Mouse (Mus musculus) common myeloid progenitor, adult 5-6 weeks (primary cell): ENCODE data around the gene Pibf1. TPM values are rescaled to one million over a fixed set of nuclear protein-coding genes. Genes with fewer than 3 reads are reported as not detected.
A peak's percentile ranks its signal among the peaks of the same experiment; 100 is the strongest.

Source experiments
- ATAC-seq: replicated peaks from 2 replicates; pipeline ENCODE4 v1.8.0; 2016; ENCODE audit warnings: low read depth, mild to moderate bottlenecking, moderate TSS enrichment, inconsistent platforms; ENCODE audit not compliant: poor library complexity, severe bottlenecking
- total RNA-seq: library from RNA; stranded (forward); fragments of 200-1000, 187-1606 nt; gene quantifications from 2 replicates; pipeline ENCODE4 v1.2.3, GENCODE M21; 2017

Pibf1 gene
- total RNA-seq, 1 experiment from 2014 or later = 49.0 TPM

DNA sequence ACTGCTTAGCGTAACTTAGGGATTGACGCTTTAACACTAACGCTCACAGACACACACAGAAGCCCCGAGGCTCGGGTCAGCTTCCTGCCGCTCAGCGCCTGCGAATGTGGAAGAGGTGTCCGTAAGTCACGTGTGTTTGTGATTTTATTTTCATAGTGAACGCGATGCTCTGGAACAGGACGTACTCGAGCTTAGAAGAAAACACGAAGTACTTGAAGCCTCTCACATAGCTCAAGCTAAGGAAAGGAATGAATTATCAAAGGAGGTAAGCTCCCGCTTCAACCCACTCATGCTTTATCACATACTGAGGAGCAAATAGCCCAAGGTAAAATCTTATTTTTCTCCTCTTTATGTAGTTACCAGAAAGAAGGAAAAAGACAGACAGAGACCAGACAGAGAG is 37.1 kb downstream of the Pibf1 start:
- ATAC-seq = no peak

DNA sequence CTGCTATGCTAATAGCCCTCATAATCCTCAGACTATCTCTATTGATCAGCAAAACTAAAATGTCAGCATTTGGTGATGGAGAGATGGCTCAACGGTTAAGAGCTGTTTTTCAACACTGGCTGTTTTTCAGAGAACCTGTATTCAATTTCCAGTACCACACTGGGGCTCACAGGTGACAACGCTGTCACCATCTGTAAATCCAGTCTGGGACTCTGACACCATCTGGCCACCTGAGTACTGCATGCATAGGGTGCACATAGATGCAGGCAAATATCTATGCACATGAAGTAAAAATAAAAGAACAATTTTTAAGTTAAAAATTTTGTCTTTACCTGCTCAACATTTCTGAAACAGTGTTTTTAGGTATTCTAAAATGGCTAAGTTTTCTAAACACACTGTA is 40.8 kb downstream of the Pibf1 start:
- ATAC-seq = no peak

DNA sequence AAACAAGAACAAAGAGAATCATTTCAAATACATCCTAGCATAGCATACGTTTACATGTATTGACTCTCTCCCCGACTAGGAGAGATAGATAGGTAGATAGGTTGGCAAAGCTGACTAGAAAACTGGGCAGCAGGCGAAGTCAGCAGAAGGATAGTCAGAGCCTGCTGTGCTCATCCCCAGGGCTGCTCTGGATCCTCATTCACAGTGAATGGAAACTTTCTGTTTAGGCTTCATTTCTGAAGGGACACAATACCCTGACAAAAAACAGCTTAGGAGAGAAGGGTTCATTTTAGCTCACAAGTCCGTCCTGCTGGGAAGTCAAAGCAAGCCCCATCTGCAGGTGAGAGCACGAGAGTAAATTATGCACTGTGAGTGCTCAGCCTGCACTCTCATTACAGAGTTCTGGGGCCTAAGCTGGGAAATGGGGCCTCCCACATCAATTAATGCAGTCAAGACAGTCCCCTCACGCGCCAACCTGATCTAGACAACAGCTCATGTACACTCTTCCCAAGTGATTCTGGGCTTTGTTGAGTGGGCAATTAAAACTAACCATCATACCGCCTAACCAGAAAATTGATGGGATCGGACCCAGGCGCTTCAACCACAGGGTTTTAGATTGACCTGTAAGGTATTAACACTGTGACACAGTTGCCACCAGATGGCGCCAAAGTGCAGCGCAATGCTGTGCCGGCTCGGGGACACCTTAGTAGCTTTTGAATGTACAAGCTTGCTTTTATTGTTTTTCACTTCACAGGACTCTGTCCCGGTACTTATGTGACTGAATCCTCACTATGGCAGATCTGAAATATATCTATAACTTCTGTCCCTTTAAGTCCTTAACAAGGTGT is 42.8 kb downstream of the Pibf1 start:
- ATAC-seq = peak; percentile 98

DNA sequence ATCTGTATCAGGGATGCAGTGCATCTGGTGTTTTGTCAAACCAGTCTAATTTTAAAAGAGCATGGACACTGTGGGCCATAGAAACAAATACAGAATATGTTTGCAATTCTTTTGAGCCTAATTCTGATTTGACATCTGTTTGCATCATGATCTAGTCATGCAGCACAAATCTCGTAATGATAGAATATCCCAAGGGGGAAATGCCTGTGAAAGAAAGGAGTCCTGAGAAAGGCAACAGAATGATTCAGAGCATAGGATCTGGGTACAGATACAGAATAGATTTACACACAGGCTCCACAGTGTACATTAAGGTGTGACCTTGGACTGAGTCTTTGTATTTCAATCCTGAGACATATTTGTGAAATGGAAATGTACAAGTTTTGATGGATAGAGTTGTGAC is 47.6 kb downstream of the Pibf1 start:
- no peak for ATAC-seq

DNA sequence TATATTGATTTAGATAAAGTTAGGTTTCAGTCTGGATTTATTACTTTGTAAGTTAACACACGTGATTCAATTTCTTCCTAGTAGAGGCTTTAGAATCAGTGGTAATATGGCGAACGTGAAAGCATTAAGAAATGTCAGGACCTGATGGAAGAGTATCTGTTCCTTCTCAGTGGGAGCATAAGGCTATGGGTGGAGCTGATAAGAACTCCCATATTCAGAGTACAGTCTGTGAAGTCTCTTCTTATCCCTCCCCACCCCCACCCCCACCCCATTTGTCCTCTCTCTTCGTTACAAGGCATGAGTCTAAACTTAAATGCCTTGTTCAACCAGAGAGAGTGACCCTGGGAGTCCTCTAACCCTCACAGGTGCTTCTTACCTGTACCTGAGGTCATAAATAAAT is 53.5 kb downstream of the Pibf1 start:
- ATAC-seq = no peak

DNA sequence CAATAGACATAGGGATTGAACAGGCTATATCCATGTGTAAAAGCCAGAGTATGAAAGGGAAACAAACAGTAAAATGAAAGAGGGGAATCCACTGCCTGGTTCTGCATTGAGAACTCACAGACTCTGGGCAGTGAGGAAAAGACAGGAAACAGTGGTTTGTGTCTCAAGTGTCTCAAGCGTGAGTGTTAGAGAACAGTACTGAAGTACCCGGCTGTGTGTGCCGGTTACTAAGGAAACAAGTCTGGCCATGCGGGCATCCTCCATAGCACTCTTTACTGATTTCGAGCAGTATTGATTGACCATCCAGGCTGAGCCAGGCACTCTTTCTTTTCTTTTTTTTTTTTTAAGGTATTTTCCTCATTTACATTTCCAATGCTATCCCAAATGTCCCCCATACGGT is 60.7 kb downstream of the Pibf1 start:
- ATAC-seq = peak; percentile 47

DNA sequence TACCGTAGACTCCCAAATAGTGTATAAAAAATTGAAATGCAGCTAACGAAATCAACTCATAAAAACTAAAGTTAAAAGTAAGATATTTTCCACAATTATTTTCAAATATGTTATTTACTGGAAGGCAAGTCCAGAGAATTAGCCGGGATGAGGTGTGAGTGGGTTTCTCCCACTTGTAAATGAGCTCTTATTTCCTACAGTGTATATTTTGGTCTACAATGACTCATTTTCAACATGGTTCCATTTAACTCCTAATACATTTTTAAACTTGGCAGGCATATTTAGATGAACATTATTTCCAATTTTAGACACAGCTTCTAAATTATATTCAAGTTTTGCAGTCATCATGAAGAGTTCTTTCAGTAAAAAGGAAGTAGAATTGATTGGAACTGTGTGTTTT is 63.8 kb downstream of the Pibf1 start:
- no peak for ATAC-seq

DNA sequence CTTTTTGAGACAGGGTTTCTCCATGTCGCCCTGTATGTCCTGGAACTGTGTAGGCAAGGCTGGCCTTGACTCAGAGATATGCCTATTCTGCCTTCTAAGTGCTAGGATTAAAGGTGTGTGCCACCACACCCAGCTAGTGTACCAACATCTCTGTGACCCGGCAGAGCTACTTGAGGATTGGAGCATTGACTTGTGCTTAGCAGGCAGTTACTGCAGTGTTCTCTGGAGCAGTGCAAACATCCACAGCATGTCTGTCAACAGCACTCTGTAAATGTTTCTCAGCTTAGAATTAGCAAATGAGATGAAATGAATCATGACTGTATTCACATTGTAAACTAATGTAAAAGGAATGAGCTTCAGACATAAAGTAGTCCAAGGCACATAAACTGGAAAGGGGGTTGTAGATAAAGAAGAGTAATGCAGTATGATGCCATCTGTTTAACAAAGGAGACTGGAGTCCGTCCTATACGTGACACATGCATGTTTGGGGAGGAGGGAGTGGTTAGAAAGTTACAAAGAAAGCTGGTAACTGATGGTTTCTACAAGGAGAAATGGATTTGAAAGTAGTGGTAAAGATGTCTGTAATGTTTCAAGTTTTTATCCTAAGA is 75.0 kb downstream of the Pibf1 start:
- no peak for ATAC-seq

DNA sequence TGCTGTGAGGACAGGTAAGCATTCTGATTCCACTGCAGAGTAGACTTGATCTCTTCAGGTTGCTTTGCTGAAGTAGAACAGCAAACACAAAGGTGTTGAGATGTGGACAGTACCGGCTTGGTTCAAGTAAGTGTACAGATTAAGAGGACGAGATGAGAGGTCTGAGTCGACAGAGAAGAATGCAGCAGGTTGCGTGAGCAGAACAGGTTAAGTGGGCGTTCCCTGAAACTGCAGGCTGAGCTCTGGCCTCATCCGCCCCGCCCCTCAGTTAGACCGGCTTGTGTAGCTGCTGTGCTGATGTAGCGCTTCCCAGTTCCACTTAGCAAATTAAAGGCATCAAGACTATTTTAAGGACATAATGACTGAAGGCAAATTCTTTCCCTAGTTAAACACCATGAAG is 77.3 kb downstream of the Pibf1 start:
- no peak for ATAC-seq

DNA sequence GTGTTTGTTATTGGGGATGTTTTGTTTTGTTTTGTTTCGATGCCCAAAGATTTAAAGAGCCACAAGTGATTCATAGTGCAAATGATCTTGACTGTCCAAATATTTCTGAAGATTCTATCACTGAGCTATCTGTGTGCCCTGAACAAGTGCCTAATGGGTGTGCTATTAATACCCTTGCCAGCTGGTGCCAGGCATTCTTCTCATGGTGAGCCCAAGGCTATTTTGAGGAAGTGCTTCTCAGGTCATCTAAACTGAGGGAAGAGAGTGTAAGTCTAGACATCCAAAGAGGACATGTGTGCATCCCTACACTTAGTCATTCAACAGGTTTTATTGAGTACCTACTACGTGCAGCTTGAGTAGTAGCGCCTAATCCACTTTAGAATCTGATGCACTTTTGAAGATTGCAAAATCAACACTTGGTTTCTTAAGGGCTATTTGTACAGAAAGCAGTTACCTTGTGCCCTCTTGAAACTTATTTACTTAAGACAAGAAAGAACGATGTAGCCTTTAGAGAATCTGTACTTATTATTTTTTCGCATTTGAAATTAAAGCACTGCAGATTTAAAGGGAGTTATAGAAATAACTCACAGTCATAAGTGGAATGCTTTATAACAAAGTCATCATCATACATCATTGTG is 91.0 kb downstream of the Pibf1 start:
- no peak for ATAC-seq

DNA sequence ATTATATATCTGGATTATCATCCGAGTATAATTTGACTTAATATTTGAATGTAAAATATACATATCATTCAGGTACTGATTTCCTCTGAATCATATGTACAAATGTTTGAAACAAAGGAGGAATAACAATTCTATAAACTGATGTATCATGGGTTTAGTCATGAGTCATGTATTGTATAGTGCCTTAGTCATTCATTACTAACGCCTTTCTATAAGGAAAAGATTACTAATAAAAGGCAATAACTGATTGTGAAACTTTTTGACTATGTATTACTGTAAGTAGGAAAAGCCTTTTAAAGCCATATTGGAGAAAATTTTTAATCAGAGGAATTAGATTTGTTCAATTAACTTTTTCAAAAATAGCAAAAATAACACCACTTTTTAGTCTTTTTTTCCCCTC is 106.6 kb downstream of the Pibf1 start:
- ATAC-seq = no peak

DNA sequence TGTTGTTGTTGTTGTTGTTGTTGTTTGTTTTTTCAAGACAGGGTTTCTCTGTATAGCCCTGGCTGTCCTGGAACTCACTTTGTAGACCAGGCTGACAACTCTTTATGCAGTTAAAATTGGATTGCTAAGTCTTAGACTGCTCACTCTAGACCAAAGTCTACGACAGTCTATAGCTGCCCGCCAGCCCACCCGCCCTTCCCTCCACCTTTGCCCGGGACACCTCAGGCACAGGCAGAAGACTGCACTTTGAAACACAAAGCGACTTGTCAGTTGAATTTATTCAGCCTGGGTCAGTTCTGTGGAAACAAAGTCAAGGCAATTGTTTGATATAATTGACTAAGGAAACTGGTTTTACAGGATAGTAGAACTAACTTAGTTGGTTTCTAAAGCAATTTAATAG is 107.4 kb downstream of the Pibf1 start:
- ATAC-seq = no peak

DNA sequence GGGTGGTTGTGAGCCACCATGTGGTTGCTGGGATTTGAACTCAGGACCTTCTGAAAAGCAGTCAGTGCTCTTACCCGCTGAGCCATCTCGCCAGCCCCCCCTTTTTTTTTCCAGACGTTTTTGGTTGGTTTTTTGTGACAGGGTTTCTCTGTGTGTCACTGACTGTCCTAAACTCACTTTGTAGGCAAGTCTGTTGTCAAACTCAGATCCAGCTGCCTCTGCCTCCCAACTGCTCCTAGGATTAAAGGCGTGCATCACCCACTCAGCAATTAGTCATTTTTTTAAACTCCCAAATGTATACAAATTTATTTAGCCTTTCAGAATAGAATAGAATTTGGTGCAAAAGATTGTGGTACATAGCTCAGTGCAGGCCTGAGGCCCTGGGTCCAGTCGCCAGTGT is 111.2 kb downstream of the Pibf1 start:
- ATAC-seq = no peak

DNA sequence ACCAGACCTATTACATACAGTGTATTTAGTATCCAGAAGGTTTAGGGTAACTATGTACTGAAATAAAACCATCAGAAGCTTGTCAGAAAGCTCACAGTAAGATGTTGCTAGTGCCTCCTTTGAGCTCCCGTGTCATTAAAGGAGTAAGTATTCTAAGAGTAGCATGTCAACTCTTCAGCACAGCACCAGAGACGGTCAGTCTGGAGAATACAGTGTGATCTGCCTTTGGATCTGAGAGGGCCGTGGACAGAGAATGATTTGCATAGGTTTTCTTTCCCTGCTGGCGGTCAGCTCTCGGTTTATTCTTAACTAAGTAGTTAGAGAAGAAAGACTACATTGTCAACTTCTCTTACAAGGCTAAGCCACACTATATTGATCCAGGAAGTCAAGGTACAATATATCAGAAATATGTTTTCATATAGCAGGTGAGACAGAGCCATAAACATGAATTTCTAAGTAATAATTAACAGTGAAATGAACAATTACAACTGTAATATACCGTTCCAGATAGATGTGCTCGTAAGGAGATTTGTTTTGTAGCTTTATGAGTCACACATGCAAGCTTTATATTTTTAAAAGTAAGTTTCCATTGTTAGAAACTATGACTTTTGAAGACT is 119.3 kb downstream of the Pibf1 start:
- ATAC-seq = no peak

DNA sequence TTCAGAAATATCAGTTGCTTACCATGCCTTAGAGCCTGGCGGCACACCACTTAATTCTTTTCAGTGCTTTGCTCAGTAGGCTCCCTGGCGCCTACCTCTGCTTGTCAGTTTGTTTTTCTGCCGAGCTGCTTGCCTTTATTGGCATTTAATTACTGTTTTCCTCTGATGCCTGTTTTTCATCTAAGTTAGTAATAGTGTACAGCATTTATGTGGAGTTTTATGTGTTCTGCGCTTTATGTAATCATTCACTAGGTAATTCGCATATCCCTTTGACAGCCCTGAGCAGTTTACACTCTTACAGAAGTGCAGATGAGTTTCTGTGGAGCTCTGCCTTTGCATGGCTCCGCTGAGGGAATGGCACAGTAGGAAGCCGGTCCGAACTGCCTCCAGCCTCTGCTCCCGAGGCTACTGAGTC is 120.5 kb downstream of the Pibf1 start:
- no peak for ATAC-seq

DNA sequence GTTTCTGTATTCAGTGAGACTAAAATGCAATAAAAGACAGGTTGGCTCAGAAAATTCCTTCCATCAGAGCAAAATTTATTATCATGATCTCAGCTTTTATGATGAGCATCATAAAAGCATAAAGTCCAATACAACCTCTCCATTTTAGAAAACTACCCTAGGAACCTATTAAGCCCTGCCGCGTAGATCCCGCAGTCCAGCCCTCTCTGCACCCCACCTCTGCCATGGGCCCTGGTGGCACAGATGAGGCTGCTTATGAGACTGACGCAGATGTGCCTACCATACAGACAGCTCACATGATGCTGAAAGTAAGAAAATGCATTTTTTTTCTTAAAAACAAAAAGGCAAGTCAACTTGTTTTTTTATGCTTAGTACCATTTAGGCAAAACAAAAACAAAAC is 126.7 kb downstream of the Pibf1 start:
- ATAC-seq = no peak

DNA sequence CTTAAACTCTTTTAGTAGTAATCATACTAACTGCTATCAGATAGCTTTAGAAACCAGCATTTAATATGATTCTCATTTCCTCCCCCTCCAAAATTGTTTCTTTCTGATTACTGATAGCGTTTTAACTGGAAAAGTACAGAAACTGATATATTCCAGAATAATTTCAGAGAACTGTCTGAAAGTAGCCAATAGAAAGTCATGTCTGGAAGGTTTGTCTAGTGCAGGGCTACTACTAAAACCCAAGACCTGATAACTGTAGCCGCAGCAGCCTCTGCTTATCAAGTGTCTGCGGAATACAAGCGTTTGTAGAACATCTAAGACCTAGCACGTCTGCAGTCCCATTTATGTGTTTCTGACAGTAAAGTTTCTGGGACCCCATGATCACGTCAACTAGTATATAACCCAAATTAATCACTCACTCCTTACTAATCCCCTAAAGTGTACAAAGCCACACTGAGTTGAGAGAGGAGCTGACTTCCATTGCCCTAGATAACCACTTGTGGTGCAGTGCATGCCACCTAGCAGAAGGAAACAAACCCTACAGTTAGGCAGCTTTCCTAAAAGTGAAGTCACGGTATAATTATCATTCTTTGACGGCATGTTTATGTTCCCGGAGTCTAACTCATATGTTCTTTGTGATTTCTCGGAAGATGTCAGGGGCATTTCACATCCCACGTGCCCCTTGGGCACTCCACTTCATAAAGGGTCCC is 130.0 kb downstream of the Pibf1 start:
- no peak for ATAC-seq

DNA sequence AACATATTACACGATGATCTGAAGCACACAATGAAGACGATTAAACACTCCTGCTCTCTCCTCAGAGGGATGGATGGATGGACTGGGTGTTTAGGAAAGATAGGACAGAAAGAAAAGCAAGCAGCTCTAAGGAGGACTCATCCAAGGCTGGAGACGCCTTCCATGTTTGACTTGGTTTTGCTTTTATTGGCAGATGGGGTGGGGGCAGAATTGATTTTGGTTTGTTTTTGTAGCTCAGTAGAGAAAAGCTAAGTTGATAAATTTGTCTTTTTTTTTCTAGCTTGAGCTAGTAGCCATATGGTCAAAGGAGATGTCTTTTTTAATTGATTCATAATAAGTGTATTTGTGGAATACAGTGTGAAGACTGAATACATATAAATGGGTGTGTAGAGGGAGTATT is 133.8 kb downstream of the Pibf1 start:
- ATAC-seq = no peak

DNA sequence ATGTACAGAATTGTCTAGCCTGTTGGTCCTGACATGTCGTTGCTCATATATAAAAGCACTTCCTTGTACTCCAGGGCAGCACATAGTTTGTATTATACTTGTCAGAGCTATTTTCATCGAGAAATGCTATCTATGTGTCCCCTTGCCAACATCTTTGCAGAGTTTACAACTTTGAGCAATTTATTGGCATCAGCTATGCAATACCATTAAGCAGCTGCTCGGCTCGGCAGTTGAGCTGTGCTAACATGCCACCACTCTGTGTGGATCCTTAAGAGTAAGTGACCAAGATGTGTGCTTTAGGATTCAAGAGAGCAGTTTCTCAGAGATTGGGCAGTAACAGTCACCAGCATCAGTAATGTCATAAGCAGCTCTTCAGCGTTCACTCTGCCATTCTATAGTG is 137.9 kb downstream of the Pibf1 start:
- no peak for ATAC-seq

DNA sequence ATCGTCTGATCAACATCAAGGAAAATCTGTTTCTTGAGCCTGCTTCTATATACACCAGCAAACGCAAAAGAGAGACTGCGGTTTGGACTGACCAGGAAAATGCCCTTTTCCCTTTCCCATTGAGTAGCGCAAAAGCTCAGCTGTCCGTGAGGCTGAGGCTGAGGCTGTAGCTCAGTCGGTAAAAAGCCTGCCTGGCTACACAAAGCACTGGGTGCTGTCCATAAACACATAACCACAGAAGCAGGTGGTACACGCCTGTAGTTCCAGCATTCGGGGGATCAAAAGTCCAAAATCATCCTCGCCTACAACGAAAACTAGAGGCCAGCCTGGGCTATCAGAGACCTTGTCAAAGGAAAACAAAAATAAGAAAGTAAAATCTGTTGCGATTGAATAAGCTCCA is 141.3 kb downstream of the Pibf1 start:
- no peak for ATAC-seq
